11 mouse cellular contexts compared by ENCODE assay signal in the genomic region with DNA sequence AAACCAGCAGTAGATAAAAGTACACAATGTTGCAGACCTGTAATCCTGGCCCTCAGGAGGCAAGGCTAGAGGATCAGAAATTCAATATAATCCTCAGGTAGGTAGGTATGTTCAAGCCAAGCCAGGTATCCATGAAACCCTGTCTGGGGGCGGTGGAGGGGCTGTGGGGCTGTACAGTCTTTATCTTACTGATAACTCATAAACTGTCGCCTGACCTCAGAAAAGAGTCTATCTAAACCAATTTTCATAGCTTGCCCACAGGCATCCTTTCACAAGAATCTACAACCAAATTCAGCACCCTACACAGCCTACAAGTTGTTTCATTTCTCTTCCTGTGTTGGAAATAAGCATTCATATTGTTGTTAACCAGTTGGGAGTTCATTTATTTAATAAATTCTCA.
"Had no signal": no experiment of that assay in that cellular context is flagged by ENCODE, and none has a peak within 500 bp of the region (broad histone marks: within the 10 kb centered on the region; RNA-seq: fewer than 3 reads in every experiment).

No protein-coding gene starts in this region.

- DNase-seq: kidney, adult 18-20 months; kidney, postnatal 10 days; kidney, postnatal 4 days; lung, postnatal 14 days; right cerebral cortex, postnatal 25 days; thymus, postnatal 25 days had no signal

- H3K9me3 ChIP-seq: intestine, embryonic 15.5 days; limb, embryonic 13.5 days; lung, embryonic 15.5 days; megakaryocyte, embryonic 14.5 days; midbrain, embryonic 12.5 days had no signal

- H3K36me3 ChIP-seq: intestine, embryonic 15.5 days; limb, embryonic 13.5 days; lung, embryonic 15.5 days; midbrain, embryonic 12.5 days had no signal

- H3K27ac ChIP-seq: intestine, embryonic 15.5 days; lung, embryonic 15.5 days had no signal

- ATAC-seq: intestine, embryonic 15.5 days had no signal

- H3K27me3 ChIP-seq: intestine, embryonic 15.5 days; lung, embryonic 15.5 days; megakaryocyte, embryonic 14.5 days had no signal

- H3K9ac ChIP-seq: intestine, embryonic 15.5 days; limb, embryonic 13.5 days had no signal
